Mouse (Mus musculus) gastrocnemius, postnatal 25 days (tissue): ENCODE data around the gene Trp53rkb. TPM values are rescaled to one million over a fixed set of nuclear protein-coding genes. Genes with fewer than 3 reads are reported as not detected.

Experiments used
- DNase-seq: peaks from one replicate; pipeline ENCODE4 v3.0.0; 2022
- total RNA-seq, 2 experiments: library from RNA; stranded (reverse); gene quantifications; 1 replicate in 1 of 2; 2 replicates in 1 of 2; pipeline ENCODE4 v1.2.3; 2021

Trp53rkb gene
- total RNA-seq, 2 experiments from 2014 or later: 1.2 to 3.8 TPM

DNA sequence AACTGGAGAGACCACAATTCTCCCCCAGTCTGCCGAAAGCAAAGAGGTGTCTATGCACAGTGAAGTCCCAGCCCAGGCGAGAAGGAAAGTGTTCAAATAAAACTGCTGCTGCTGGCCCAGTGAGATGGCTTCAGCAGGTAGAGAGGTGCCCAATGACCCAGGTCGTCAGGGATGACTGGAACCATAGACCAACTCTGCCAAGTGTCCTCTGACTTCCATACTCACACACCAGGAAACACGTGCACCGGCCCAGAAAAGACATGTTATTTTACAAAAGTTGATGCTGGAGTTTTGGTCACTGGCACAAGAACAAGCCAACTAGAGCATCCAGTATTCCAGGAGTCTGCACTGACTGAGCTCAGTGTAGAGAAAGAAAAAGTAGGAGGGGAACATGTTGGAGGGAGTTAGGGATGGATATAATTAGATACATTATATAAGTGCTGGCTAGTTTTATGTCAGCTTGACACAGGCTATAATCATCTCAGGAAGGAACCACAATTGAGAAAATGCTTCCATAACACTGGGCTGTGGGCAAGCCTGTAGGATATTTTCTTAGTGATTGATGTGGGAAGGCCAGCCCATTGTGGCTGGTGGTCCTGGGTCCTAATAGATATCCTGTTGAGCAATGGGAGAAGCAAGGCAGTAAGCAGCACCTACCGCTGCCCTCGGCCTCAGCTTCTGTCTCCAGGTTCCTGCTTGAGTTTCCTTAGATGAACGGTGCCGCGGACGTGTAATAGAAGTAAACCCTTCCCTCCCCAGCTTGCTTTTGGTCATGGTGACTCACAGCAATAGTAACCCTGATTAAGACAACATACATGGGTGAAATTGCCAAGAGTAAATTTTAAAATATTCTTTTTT is 7.5 kb downstream of the Trp53rkb start:
- no peak for DNase-seq

DNA sequence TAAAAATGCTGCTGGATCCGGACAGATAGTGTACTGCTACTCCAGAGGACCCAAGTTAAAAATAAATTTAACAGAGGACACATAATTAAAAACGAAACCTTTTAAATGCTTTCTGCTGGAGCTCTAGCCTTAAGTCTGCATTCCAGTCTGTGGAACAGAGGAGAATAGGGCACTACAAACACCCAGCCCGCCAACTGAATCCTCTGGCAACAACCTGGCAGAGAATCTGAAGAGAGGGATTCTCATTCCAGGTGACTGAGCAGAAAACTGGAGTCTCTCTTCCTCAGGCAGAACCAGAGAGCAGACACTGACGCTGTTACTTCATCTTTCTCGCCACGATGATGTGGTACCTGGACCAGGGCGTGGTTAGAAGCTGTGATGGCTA is 8.1 kb downstream of the Trp53rkb start:
- no peak for DNase-seq

DNA sequence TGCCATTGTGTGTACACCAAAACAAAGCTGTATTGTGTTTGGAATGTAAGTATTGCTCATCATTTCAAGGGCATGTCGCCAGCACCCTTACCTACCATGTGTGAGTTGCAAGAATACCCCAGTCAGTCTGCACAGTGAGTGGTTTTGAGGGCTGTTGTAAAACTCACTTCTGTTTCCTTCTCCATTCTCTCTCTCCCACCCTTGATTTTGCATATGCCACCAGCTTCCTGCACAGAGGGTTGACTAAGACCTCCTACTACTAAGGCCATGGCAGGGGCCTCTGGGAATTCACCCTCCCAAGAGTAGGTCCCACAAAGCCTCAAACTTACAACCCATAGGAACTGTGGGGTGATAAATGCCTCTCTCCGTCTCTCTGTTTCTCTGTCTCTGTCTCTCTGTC is 9.1 kb downstream of the Trp53rkb start:
- no peak for DNase-seq

DNA sequence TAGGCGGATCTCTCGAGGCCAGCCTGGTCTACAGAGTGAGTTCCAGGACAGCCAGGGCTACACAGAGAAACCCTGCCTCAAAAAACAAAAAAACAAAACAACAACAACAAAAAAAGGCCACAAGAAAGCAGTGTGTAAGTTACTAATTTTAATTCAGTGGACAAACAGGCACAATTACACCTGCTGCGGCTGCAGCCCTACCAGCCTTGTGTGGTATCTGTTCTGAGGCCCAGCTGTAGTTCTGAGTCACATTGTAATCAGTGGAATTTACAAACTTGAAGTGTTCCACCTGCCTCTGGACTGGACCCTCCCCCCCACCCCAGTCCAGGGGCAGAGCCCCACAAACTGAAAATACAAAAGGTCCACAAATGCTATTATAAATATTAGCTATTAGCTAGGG is 11.0 kb downstream of the Trp53rkb start:
- no peak for DNase-seq

DNA sequence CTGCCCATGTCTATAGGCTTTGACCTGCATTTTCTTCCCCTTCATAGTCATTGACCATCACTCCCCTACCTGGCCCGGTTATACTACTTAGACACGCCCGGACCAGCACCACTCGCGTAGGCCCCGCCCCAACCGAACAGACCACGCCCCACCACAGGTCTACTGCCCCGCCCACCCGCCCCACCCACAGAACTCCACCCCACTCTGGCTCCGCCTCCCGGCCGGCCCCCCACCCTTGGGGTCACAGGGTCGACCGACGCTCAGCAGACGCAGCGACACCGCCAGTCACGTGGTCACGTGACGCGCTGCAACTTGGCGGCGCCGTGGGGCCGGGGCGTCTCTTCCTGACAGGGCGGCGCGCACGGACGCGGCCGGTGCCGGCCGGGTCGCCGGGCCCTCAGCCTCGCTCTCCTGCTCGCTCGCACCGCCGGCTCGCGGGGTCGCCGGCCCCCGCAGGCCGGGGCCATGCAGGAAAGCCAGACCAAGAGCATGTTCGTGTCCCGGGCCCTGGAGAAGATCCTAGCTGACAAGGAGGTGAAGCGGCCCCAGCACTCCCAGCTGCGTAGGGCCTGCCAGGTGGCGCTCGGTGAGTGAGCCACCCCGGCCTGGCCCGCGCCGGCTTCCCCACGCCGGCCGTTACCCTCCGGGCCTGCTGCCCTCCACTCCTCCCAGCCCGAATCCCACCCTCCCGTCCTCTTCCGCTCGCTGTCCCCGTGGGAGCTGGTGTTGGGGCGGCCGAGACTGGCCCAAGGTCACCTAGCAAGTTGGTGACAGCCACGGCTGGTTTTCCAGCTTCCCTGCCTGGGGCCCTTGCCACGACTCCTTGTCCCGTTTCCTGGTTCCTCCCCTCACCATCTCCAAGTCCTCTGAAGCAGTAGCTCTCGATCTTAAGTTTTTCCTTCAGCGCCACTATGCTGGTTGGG is 13.2 kb downstream of the Trp53rkb start, which contains the start of gene Arfgef2:
Arfgef2 (plus strand) TSS at position 339 of the 923 bp plus-strand sequence.
- DNase-seq: peak; percentile 90

DNA sequence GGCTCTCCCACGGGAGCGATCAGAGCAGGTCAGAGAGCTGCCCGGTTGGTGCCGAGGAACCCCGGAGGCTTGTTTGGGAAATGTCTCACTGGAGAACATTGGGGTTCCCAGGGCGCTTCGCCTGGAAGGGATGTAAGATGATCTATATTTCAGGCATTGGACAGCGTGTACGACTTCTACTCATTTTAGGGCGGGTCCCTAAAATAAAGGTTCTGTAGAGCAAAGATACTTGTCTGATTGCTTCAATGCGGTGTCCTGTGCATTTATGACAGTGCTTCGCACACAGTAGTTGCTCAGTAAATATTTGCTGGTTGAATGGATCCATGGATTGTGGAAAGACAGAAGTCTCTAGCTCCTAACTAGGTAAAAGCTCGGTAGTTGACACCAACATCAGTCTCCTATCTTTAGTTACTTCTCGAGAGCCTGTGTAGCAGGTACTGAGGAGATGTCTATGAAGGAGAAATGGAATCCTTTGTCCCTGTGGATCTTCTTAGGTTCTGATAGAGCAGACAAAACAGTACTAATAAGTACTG is 13.9 kb downstream of the Trp53rkb start:
- no peak for DNase-seq

DNA sequence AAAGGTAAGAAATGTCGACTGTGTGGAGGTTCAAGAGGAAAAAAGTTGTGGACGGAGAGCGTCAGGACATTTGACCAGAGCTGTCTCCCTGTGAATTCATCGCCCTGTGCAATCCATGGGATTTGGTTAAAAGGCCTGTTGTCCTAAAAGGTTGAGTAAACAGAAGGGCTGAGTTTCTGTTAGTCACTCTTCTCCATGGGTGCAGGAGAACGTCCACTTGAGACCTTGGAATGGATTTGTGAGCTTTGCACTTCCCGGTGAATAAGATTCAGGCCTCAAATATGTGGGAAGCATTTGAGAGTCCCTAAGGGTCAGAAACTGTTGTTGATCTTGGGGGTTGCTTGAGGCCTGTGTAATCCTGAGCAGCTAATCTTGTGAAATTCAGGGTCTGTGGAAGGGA is 14.5 kb downstream of the Trp53rkb start:
- no peak for DNase-seq

DNA sequence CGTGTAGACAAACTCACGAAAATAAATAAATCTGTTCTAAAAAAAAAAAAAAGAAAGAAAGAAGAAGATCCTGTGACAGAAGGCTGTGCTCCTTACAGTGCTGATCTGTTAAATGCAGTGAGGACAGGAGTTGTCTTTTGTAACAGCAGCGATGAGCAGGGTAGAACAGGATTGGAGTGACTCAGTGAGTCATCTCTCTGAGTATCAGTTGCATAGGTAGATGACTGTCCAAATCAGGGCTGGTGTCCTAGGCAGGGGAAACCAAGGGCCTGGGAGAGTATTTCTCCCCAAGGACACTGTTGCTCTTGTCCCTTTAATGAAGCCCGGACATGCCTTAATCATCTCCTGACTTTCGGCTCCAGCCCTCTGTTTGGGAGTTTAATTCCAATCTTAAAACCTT is 17.2 kb downstream of the Trp53rkb start:
- no peak for DNase-seq

DNA sequence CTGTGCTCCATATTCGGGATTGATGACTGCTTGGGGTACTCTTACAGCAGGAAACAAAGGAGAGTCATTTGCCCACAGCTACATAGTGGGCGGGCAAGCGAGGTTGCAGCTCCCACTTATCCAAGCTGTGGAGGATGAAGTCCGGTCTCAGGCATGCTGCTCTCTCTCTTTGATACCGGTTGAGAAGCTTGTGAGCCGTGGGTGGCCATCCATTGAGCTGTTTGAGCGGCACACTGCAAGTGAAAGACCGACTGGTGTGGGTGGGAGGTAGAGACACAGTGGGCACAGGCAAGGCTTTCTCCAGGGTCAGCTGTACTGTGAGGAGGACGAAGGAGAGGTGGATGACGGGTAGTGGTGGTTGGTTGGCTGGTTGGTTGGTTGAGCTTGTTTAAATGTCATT is 18.5 kb downstream of the Trp53rkb start:
- DNase-seq: no peak

DNA sequence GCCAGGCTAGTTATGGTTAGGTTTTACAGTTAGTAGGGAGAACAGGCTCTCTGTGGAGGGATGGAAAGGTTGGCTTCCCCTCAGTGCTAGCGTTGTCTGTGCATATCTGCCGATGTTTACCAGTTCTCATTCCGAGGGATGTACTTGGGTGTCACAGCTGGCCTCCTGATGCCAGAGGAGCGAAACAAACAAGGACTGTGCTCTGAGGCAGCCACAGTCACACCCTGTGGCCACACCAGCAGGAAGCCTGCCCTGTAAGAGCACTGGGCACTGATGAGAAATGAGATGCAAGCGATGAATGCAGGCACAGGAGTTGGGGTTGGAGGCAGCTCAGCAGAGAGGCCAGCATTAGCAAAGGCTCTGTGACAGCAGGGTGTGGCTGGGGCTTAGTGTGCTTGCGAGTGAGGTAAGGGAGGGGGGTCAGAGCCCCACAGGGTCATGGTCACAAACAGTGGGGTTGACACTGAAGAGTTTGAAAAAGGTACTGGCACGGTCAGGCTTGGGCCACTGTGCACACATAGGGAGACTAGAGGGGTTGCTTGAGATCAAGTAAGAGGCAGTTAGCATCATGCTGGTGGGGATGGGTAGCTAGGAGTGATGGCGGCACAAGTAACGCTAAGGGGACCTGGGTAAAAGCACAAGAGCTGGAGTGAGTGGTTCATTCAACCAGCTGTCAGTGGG is 26.3 kb downstream of the Trp53rkb start:
- no peak for DNase-seq

DNA sequence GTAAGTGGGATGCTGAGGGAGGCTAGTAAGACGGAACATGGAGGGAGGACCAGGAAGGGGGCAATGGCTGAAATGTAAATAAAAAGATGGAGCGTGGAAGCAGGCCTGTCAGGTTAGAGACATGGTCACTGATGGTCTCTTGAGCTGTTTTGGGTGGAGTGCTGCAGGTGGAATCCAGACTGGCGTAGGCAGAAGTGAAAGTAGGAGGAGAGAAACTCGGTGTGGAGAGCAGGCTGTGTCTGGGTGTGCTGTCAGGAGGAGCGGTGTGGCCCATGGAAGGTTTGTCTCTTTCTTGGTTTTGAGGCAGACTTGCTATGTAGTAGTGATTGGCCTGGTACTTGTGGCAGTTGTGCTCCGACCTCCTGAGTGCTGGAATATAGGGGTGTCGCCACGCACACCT is 27.5 kb downstream of the Trp53rkb start:
- no peak for DNase-seq

DNA sequence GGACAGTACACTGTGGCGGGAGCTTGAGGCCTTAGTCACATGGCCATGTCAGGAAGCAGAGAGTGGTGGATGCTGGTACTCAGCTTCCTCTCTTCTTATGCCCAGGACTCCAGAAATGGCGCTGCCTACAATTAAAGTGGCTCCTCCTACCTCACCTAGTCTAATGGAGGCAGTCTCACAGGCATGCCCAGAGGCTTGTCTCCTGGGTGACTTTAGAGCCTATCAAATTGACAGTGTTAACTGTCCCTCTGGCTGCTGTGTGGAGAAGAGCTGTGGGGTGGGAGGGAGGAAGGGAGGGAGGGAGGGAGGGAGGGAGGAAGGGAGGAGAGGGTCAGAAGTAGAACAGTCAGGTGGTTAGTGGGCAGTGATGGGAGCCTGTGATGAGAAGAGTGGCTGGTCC is 28.5 kb downstream of the Trp53rkb start:
- no peak for DNase-seq

DNA sequence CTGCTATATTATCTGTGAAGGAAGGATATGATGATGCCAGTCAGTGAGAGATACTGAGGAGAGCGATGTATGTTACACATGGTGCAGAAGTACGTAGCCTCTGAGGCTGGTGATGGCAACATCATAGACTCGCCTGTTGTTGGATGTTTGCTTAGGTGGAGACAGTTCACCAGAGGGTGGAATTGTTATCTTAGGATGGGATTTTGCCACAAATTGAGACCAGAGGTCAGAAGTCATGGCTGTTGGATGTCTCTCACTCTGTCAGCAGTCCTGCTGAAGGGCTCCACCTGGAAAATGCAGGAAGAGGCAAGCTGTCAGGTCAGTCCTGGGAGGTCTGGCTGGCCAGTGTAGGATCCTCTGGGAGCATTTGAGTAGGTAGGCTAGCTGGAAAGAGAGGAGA is 29.1 kb downstream of the Trp53rkb start:
- DNase-seq: no peak

DNA sequence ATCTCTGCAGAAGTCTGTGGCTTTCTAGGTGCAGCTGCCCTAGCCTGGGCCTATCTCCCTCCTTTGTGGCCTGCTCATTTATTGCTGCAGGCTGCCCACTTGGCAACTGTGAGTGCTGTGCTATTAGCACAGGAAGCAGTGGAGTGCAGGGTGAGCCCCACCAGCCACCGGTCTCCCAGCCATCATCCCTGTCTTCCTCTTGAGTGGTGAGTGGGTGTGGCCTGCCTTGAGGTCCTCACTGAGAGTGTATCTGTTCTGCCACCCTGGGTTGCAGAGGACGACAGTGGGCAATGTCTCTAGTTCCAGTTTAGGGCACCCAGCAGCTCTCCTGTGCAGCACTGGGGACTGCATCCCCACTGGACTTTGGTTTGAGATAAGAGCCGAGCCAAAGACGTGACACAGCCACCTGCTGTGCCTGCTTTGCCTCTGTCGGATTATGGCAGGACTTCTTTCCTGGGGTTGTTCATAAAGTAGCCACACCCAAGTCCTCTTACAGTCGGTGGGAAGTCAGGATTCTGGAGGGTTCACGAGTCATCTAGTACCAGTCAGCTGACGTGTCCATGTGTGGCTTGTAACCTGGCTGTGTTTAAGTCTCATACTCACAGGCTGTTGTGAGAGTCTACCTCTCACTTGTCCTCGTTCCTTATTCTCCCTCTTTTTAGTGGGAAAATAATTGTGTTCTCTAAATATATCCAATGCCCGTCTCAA is 29.9 kb downstream of the Trp53rkb start:
- DNase-seq: no peak

DNA sequence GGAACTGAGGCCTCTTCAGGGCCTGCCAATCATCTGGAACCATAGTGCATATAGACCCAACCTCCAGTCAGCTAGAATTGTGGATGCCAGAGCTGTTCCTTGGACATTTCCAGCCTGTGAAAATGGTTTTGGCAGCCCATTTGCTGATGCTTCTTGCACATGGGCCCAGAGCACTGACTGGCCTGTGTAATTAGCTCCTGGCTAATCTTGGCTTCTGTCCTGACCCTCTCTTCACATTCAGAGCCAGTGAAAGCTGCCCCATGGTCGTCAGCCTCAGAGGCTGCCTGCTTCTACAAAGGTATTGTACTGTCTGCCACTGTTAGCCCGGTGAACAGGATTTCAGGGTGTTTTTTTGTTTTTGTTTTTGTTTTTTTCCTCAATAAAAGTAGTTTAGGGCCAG is 30.6 kb downstream of the Trp53rkb start:
- DNase-seq: no peak

DNA sequence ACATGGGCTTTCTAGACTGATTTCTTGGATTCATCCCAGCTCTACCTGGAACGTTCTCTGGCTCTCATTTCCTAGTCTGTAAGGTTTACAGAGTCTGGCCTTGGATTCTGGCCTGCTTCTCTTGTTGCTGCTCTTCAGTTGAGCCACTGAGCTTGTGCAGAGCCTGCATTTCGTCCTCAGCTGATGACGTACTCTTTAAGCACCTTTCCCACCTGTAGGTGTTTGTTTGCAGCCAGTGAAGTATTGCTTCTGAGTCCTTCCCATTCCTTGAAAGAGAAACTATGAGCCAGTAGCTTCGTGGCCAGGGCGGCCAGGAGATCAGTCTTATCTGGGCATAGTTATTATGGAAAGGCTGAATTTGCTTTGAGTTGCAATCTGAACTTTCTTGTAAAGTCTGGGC is 32.1 kb downstream of the Trp53rkb start:
- no peak for DNase-seq

DNA sequence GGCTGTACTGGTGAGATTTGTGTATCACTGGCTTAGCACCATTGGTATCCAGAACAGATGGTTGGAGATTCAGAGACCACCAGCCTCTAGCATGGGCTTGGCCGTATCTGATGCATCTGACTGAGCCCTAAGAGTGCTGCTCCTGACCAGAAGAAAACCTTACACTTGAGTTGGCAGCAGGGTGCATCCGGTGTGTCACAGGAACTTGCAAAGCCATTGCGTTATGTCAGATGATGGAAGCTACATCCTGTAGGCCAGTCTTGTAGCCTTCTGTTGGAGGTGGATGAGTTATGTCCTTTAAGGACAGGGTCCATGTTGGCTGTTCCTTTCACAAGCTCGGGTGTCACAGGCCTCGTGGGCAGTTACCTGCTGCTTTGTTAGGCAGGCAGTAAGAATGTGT is 32.7 kb downstream of the Trp53rkb start:
- no peak for DNase-seq

DNA sequence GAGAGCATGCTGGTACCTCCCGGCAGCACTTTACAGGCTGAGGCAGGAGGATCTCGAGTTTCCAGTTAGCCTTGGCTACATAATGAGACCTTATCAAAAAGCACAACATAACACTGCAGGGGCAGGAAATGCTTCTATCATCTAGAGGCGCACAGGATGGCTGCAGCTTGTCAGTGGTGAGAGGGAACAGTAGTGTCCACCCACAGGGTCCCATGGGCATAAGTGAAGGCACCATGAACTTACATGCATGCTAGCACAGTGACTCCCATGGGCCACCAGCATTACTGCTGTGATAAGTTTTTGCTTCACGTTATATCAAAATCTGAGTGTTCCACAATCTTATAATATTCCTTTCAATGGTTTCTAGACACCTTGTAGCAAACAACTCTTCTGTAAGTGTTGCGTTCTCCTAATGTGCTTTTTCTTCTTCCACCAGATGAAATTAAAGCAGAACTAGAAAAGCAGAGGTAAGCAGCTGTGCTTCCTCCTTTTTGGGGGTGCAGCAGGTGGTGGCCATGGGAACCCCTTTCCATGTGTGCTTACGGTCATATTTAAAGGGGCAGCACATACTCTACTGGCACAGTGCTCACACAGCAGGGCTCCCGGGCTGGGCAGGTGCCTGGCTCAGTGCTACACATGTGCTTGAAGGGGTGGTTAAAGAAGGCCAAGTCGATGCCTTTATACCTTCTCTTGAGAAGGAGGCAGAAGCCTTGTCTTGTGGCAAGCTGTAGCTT is 34.3 kb downstream of the Trp53rkb start:
- no peak for DNase-seq

DNA sequence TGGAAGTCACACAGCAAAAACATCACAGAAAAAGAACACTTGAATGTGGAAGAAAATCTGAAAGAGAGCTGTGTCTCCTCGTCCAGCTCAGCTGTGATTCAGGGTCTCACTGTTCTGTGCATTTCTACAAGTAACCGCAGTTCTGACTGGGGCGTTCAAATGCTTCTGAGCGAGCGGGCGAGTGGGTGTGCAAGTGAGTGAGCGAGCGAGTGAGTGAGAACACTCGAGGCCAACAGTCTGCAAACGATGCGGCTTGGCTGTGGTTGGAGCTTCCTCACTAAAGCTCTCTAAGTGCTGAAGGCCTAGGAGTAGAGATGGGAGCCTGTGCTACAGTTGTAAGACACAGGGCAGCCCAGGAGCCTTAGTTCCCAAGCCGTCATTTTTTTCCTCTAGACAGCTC is 36.0 kb downstream of the Trp53rkb start:
- DNase-seq: no peak

DNA sequence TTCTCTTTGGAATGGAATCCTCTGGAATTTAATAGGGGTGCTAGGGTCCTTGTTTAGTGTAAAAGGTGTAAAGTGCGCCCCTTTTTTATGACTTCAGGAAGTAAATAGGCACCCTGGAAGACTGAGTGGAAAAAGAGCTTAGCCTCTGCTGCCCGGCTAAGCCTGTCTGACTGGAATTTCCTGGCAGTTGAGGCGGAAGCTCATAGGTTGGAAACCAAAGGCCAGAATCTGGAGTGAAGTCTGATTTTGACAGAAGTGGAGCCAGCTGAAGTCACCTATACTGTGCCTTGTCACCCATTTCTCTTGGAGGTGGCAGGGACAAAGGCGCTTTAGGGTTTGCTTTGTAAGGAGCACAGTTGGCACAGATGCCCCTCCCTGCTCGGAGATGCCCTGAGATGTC is 38.0 kb downstream of the Trp53rkb start:
- no peak for DNase-seq

DNA sequence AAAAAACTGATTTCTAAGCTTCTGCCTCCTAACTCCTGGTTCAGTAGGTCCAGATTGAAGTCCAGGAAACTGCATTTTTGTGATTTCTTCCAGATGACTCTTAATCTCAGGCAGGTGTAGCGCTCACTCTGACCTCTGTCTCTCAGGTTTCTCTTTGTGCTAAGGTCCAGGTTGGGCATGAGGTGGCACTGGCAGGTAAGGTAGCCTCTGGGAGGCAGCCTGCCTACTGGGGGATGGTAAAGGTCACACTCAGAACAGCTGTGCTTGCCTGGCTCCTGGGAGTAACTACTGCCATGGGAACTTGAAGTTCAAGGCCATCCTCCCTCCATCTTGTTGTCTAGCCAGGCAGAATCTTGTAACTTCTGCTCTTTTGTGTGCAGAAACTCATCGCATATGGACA is 41.8 kb downstream of the Trp53rkb start:
- no peak for DNase-seq
